Mouse (Mus musculus): ENCODE data around the gene Atp5mpl. TPM values are rescaled to one million over a fixed set of nuclear protein-coding genes. Genes with fewer than 3 reads are reported as not detected.

Atp5mpl gene
- polyA plus RNA-seq, 1 experiment from 2014 or later: 590 TPM

GRCm38 (mm10) chr12:111978274-111978673 lies 11.5 kb upstream of the Atp5mpl start:
- Histone ChIP-seq H3K4me3 (replicated peaks) (no peak overlapping the region), H3K4me1 (no peaks in the 10 kb centered on the region), H3K9me3 (no peaks in the 10 kb centered on the region), H3K9ac (no peak overlapping the region), H3K27me3 (no peaks in the 10 kb centered on the region), H3K36me3 (replicated peaks) (no peaks in the 10 kb centered on the region), H3K27ac (no peak overlapping the region), H3K4me2 (no peak overlapping the region)
- no peak for ATAC-seq (ENCODE audit: low FRiP score)
- 85% methylated on average over 6 of the region's 6 CpGs for WGBS

- Histone ChIP-seq H3K4me3 (replicated peaks) (no peak overlapping the region), H3K9ac (no peak overlapping the region), H3K9me3 (no peaks in the 10 kb centered on the region), H3K4me1 (no peaks in the 10 kb centered on the region), H3K27ac (no peak overlapping the region), H3K4me2 (no peak overlapping the region), H3K36me3 (replicated peaks) (no peaks in the 10 kb centered on the region), H3K27me3 (no peaks in the 10 kb centered on the region)
- ATAC-seq (ENCODE audit: low FRiP score): no peak
- 68% methylated on average over 6 of the region's 6 CpGs for WGBS
These were observed 10.4 kb upstream of the Atp5mpl start for GRCm38 (mm10) chr12:111977138-111977537.

GRCm38 (mm10) chr12:111974578-111974977 lies 7.8 kb upstream of the Atp5mpl start:
- Histone ChIP-seq H3K27ac (no peak overlapping the region), H3K4me2 (no peak overlapping the region), H3K9ac (no peak overlapping the region), H3K4me1 (no peaks in the 10 kb centered on the region), H3K27me3 (no peaks in the 10 kb centered on the region), H3K9me3 (no peaks in the 10 kb centered on the region), H3K4me3 (replicated peaks) (no peak overlapping the region), H3K36me3 (replicated peaks) (no peaks in the 10 kb centered on the region)
- ATAC-seq (ENCODE audit: low FRiP score): no peak
- WGBS: 87% methylated on average over 6 of the region's 6 CpGs

- ATAC-seq (ENCODE audit: low FRiP score): no peak
- WGBS: 92% methylated on average over 10 of the region's 10 CpGs
- Histone ChIP-seq H3K27me3 (no peaks in the 10 kb centered on the region), H3K4me2 (no peak overlapping the region), H3K27ac (no peak overlapping the region), H3K4me3 (replicated peaks) (no peak overlapping the region), H3K4me1 (no peaks in the 10 kb centered on the region), H3K9ac (no peak overlapping the region), H3K9me3 (no peaks in the 10 kb centered on the region), H3K36me3 (replicated peaks) (no peaks in the 10 kb centered on the region)
These were observed 5.7 kb upstream of the Atp5mpl start for GRCm38 (mm10) chr12:111972504-111972903.

- H3K4me3 ChIP-seq (replicated peaks): no peak within 1 kb of the TSS
- no peaks in the 10 kb centered on the region for H3K9me3 ChIP-seq
- no peaks in the 10 kb centered on the region for H3K27me3 ChIP-seq
- H3K9ac ChIP-seq: no peak within 1 kb of the TSS
- no peak within 1 kb of the TSS for H3K27ac ChIP-seq
- no peaks in the 10 kb centered on the region for H3K36me3 ChIP-seq (replicated peaks)
- no peak for ATAC-seq (ENCODE audit: low FRiP score)
- H3K4me2 ChIP-seq: no peak within 1 kb of the TSS
- 91% methylated on average over 18 of the region's 18 CpGs for WGBS
- peaks cover 5% of the 10 kb centered on the region for H3K4me1 ChIP-seq
These were observed 4.5 kb upstream of the Atp5mpl start, which contains the start of gene Tdrd9 for GRCm38 (mm10) chr12:111971231-111971686. Gene Tdrd9, plus strand, starts transcription at chr12:111971559.

GRCm38 (mm10) chr12:111970085-111970484 lies 3.3 kb upstream of the Atp5mpl start:
- no peaks in the 10 kb centered on the region for H3K27me3 ChIP-seq
- no peak for ATAC-seq (ENCODE audit: low FRiP score)
- H3K36me3 ChIP-seq (replicated peaks): no peaks in the 10 kb centered on the region
- no peak overlapping the region for H3K4me2 ChIP-seq
- H3K4me1 ChIP-seq: peaks cover 17% of the 10 kb centered on the region
- no peak overlapping the region for H3K4me3 ChIP-seq (replicated peaks)
- no peaks in the 10 kb centered on the region for H3K9me3 ChIP-seq
- WGBS: 85% methylated on average over 4 of the region's 4 CpGs
- no peak overlapping the region for H3K27ac ChIP-seq
- H3K9ac ChIP-seq: no peak overlapping the region

GRCm38 (mm10) chr12:111963339-111963738 lies 3.4 kb downstream of the Atp5mpl start:
- Histone ChIP-seq H3K36me3 (replicated peaks) (peaks cover 42% of the 10 kb centered on the region), H3K4me3 (replicated peaks) (no peak overlapping the region), H3K4me2 (no peak overlapping the region), H3K27me3 (no peaks in the 10 kb centered on the region), H3K4me1 (peaks cover 17% of the 10 kb centered on the region), H3K9ac (no peak overlapping the region), H3K9me3 (peaks cover 7% of the 10 kb centered on the region; the same call in 1 of the 2 replicates), H3K27ac (no peak overlapping the region)
- 94% methylated on average over 5 of the region's 5 CpGs for WGBS
- no peak for ATAC-seq (ENCODE audit: low FRiP score)

GRCm38 (mm10) chr12:111958101-111958865 lies 8.5 kb downstream of the Atp5mpl start:
- Histone ChIP-seq H3K27me3 (no peaks in the 10 kb centered on the region), H3K4me1 (no peaks in the 10 kb centered on the region), H3K4me2 (no peak overlapping the region), H3K9me3 (peaks cover 7% of the 10 kb centered on the region; the same call in 1 of the 2 replicates), H3K27ac (0 out of 2 replicates have a peak overlapping the region, but pooled peaks have one; percentile 59), H3K9ac (no peak overlapping the region), H3K4me3 (replicated peaks) (no peak overlapping the region), H3K36me3 (replicated peaks) (peaks cover 39% of the 10 kb centered on the region)
- 47% methylated on average over 9 of the region's 9 CpGs for WGBS
- ATAC-seq (ENCODE audit: low FRiP score): peak; percentile 68; the same call in 1 of the 2 replicates

- ATAC-seq (ENCODE audit: low FRiP score): no peak
- WGBS: 83% methylated on average over 5 of the region's 5 CpGs
- peaks cover 21% of the 10 kb centered on the region for H3K36me3 ChIP-seq (replicated peaks)
- H3K9ac ChIP-seq: no peak overlapping the region
- H3K4me3 ChIP-seq (replicated peaks): no peak overlapping the region
- no peaks in the 10 kb centered on the region for H3K27me3 ChIP-seq
- H3K4me1 ChIP-seq: no peaks in the 10 kb centered on the region
- no peak overlapping the region for H3K4me2 ChIP-seq
- H3K27ac ChIP-seq: no peak overlapping the region
- H3K9me3 ChIP-seq: peaks cover 7% of the 10 kb centered on the region; the same call in 1 of the 2 replicates
These were observed 10.6 kb downstream of the Atp5mpl start for GRCm38 (mm10) chr12:111956173-111956572.

GRCm38 (mm10) chr12:111951701-111952100 lies 15.1 kb downstream of the Atp5mpl start:
- Histone ChIP-seq H3K4me1 (no peaks in the 10 kb centered on the region), H3K27ac (no peak overlapping the region), H3K27me3 (no peaks in the 10 kb centered on the region), H3K9ac (no peak overlapping the region), H3K9me3 (no peaks in the 10 kb centered on the region), H3K4me2 (no peak overlapping the region), H3K4me3 (replicated peaks) (no peak overlapping the region), H3K36me3 (replicated peaks) (no peaks in the 10 kb centered on the region)
- 50% methylated on average over 5 of the region's 5 CpGs for WGBS
- ATAC-seq (ENCODE audit: low FRiP score): no peak

GRCm38 (mm10) chr12:111950486-111950885 lies 16.3 kb downstream of the Atp5mpl start:
- H3K4me3 ChIP-seq (replicated peaks): no peak overlapping the region

GRCm38 (mm10) chr12:111946716-111947115 lies 20.1 kb downstream of the Atp5mpl start:
- 54% methylated on average over 2 of the region's 2 CpGs for WGBS
- Histone ChIP-seq H3K4me2 (no peak overlapping the region), H3K4me3 (replicated peaks) (no peak overlapping the region), H3K9ac (no peak overlapping the region), H3K27ac (no peak overlapping the region), H3K4me1 (peaks cover 7% of the 10 kb centered on the region), H3K36me3 (replicated peaks) (no peaks in the 10 kb centered on the region), H3K9me3 (no peaks in the 10 kb centered on the region), H3K27me3 (no peaks in the 10 kb centered on the region)
- no peak for ATAC-seq (ENCODE audit: low FRiP score)

More at GRCm38 (mm10) chr12:111950486-111950885, 16.3 kb downstream of the Atp5mpl start:
- Histone ChIP-seq H3K36me3 (replicated peaks) (no peaks in the 10 kb centered on the region), H3K27me3 (no peaks in the 10 kb centered on the region), H3K9me3 (no peaks in the 10 kb centered on the region), H3K9ac (no peak overlapping the region), H3K4me2 (no peak overlapping the region), H3K27ac (no peak overlapping the region), H3K4me1 (0 out of 2 replicates have a peak, but pooled peaks cover under 1% of the 10 kb centered on the region)
- ATAC-seq (ENCODE audit: low FRiP score): no peak
- 78% methylated on average over 5 of the region's 5 CpGs for WGBS
